Mouse (Mus musculus) heart, embryonic 12.5 days (tissue): ENCODE measurements around the gene Rb1. TPM values are rescaled to one million over a fixed set of nuclear protein-coding genes. Genes with fewer than 3 reads are reported as not detected.

Source experiments
- microRNA counts: library from miRNA; unstranded; fragments of <30 nt; microRNA quantifications from one replicate; lab custom pipeline; 2017
- microRNA-seq: library from miRNA; unstranded; fragments of <30 nt; microRNA quantifications from one replicate; pipeline ENCODE4, GENCODE M21; 2017
- polyA plus RNA-seq: library from polyadenylated mRNA; unstranded; fragments of >200 nt; fragmentation: Nextera tagmentation; extraction: Ambion mirVana; gene quantifications from 2 replicates; pipeline ENCODE4 v1.2.1, GENCODE M21; 2016

The Rb1 gene
- polyA plus RNA-seq, 1 experiment from 2014 or later, result 18.1 TPM

MicroRNA genes within 50 kb of the gene (microRNA counts, 519-probe panel; counts per million panel counts)
- not detected for microRNA mmu-miR-687 (lab: Ali Mortazavi, UCI)

Small RNA genes within 50 kb of the gene (microRNA-seq; reads per million reads assigned to microRNA genes)
- gene Mir687, result not detected

Other genes with a start within 250 kb of the Rb1 start
- 73.0 and 76.2 TPM in 2 replicates for gene Rcbtb2, start 202.8 kb downstream of the Rb1 start, polyA plus RNA-seq
- 8.1 and 9.1 TPM in 2 replicates for gene Lpar6, start 87.9 kb downstream of the Rb1 start, polyA plus RNA-seq
- 642 and 652 TPM in 2 replicates for gene Itm2b, start 59.5 kb upstream of the Rb1 start, polyA plus RNA-seq
- 52.8 and 54.2 TPM in 2 replicates for gene Med4, start 184.2 kb upstream of the Rb1 start, polyA plus RNA-seq
- gene Sucla2, start 199.5 kb upstream of the Rb1 start, polyA plus RNA-seq, result 200 and 204 TPM in 2 replicates
- gene Nudt15, start 222.4 kb upstream of the Rb1 start, polyA plus RNA-seq, result 4.8 and 5.1 TPM in 2 replicates